Mouse (Mus musculus) forebrain, postnatal 0 days (tissue): ENCODE measurements around the gene Ercc8. TPM values are rescaled to one million over a fixed set of nuclear protein-coding genes. Genes with fewer than 3 reads are reported as not detected.
A peak's percentile ranks its signal among the peaks of the same experiment; 100 is the strongest.

Experiments used
- ATAC-seq: fragments of 200-750 bp; cut with Nextera tagmentation; 2 replicates; pipeline ENCODE4 v1.8.0; 2017; ENCODE audit warnings: mild to moderate bottlenecking, moderate library complexity
- DNase-seq: peaks from one replicate; pipeline ENCODE4 v3.0.0-alpha.2; 2015
- H3K27ac ChIP-seq: fragments of 300-500 bp; sonication (generic); 2 replicates; pipeline ENCODE4 v1.5.1; 2014; ENCODE audit warnings: low read depth, mild to moderate bottlenecking, antibody characterized with exemption, low read length, moderate library complexity, mixed read lengths
- H3K27me3 ChIP-seq: fragments of 300-500 bp; sonication (generic); 2 replicates; pipeline ENCODE4 v1.6.1; 2014; ENCODE audit warnings: mild to moderate bottlenecking, low read length, mixed read lengths; ENCODE audit not compliant: insufficient read depth
- H3K36me3 ChIP-seq: fragments of 300-500 bp; sonication (generic); 2 replicates; pipeline ENCODE4 v1.6.1; 2014; ENCODE audit warnings: mild to moderate bottlenecking, moderate library complexity; ENCODE audit not compliant: insufficient read depth
- H3K4me1 ChIP-seq: fragments of 300-500 bp; sonication (generic); 2 replicates; pipeline ENCODE4 v1.6.1; 2014; ENCODE audit warnings: antibody characterized with exemption; ENCODE audit not compliant: insufficient read depth
- H3K4me2 ChIP-seq: fragments of 300-500 bp; sonication (generic); 2 replicates; pipeline ENCODE4 v1.6.1; 2014; ENCODE audit warnings: low read depth, mild to moderate bottlenecking, moderate library complexity
- H3K4me3 ChIP-seq: fragments of 300-500 bp; sonication (generic); 2 replicates; pipeline ENCODE4 v1.5.1; 2014; ENCODE audit warnings: low read depth, low read length, mixed read lengths
- H3K9ac ChIP-seq: fragments of 300-500 bp; sonication (generic); 2 replicates; pipeline ENCODE4 v1.6.1; 2014; ENCODE audit warnings: mild to moderate bottlenecking
- H3K9me3 ChIP-seq: fragments of 300-500 bp; sonication (generic); 2 replicates; pipeline ENCODE4 v1.6.1; 2016; ENCODE audit warnings: low read length
- CTCF ChIP-seq: sonication (generic); IDR thresholded peaks from 2 replicates; pipeline ENCODE4 v1.5.1; 2016; ENCODE audit warnings: antibody characterized with exemption, control low read depth, low read depth
- WGBS: fragments of 180-500 bp; shearing (Covaris S2); extraction: QIAGEN DNeasy Blood & Tissue Kit; methylation state at CpG from one replicate; pipeline ENCODE4 v1.1.7; 2014; 5-methylcytosine and 5-hydroxymethylcytosine counted together
- polyA plus RNA-seq: library from polyadenylated mRNA; unstranded; fragments of >200 nt; fragmentation: Nextera tagmentation; extraction: Ambion mirVana; gene quantifications from 2 replicates; pipeline ENCODE4 v1.2.1, GENCODE M21; 2015
- total RNA-seq: library from RNA; depleted of rRNA; stranded (reverse); fragments of >200 nt; gene quantifications from 2 replicates; pipeline ENCODE4 v1.2.3, GENCODE M21; 2014; rRNA removed

Gene Ercc8
- total RNA-seq (38.3 and 42.3 TPM in 2 replicates), polyA plus RNA-seq (28.4 and 31.1 TPM in 2 replicates)

DNA sequence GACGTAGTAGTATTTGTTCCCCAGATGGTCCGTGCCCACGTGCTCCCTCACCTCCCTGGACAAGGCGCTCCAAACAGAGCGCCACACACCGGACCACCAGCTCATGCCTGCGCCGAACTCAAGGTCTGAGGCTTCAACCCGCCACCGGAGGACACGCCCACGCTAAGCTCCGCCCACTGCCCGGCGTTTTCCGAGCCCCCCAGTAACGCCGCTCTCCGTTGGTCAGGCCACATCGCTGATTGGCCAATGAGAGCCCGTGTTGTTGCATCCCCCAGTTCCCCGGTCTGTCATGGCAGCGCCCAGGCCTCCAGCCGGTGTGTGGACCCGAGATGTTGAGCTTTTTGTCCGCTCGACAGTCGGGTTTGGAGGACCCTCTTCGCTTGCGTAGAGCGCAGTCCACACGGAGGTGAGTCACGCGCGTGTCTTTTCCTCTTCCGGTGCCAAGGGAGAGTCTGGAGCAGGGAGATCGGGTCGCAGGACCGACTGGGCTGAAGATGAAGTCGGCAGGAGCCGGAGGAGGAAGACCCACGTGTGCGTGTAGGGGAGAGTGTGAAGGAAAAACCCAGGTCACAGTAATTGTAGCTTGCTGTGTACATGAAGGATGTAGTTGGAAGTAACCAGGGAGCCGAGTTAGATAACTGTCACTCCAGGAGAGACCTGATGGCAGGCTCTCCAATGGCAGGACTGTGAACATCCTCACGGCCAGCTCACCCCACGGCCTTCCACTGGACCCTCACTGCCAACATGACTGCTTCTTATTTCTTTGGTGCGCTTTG is at the start of gene Ercc8, which contains the start of gene Ndufaf2:
TSS of gene Ercc8 (plus strand) at position 267 of the 776 bp plus-strand sequence.
TSS of gene Ndufaf2 (minus strand) at position 159 of the 776 bp plus-strand sequence.
- Histone ChIP-seq H3K4me1 (no peaks in the 10 kb centered on the region), H3K4me3 (peak within 1 kb of the TSS; percentile 89), H3K4me2 (peak within 1 kb of the TSS; percentile 92), H3K36me3 (peaks cover 4% of the 10 kb centered on the region), H3K27ac (peak within 1 kb of the TSS; percentile 60), H3K9me3 (no peaks in the 10 kb centered on the region), H3K27me3 (no peaks in the 10 kb centered on the region), H3K9ac (peak within 1 kb of the TSS; percentile 69)
- DNase-seq: peak; percentile 98
- peak; percentile 99 for ATAC-seq
- WGBS: 2% methylated on average over 47 of the region's 47 CpGs
- TF ChIP-seq CTCF: peak; percentile 31; the same call in 1 of the 2 replicates

- no peak for TF ChIP-seq CTCF
- H3K4me1 ChIP-seq: 0 out of 2 replicates have a peak, but pooled peaks cover 3% of the 10 kb centered on the region
- H3K9ac ChIP-seq: no peak overlapping the region
- no peaks in the 10 kb centered on the region for H3K36me3 ChIP-seq
- no peak for DNase-seq
- H3K4me3 ChIP-seq: no peak overlapping the region
- H3K9me3 ChIP-seq: no peaks in the 10 kb centered on the region
- no peak overlapping the region for H3K27ac ChIP-seq
- H3K27me3 ChIP-seq: no peaks in the 10 kb centered on the region
- ATAC-seq: no peak
- 76% methylated on average over 6 of the region's 6 CpGs for WGBS
- H3K4me2 ChIP-seq: no peak overlapping the region
Measured at GRCm38 (mm10) chr13:108110929-108111328, 47.6 kb upstream of the Ercc8 start.

DNA sequence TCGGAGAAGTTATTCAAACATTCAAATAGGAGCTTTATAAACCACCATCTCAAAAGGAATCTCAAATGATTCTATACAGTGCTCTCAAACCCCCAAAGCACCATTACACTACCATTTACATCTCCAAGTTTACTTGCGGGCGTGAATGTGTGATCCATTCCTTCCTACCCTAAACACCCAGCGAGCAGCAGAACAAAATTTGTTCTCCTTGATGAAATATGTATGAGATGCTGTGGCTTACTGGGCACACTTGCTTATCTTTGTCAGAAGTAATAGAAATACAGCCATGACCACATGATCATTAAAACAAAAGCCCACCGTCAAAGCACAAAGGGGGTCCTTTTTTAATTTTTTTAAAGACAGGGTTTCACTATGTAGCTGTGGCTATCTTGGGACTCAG is 45.0 kb upstream of the Ercc8 start:
- H3K27ac ChIP-seq: no peak overlapping the region
- ATAC-seq: no peak
- no peak for TF ChIP-seq CTCF
- H3K4me1 ChIP-seq: 0 out of 2 replicates have a peak, but pooled peaks cover 3% of the 10 kb centered on the region
- no peak overlapping the region for H3K4me2 ChIP-seq
- H3K27me3 ChIP-seq: no peaks in the 10 kb centered on the region
- 63% methylated on average over 5 of the region's 5 CpGs for WGBS
- no peak overlapping the region for H3K4me3 ChIP-seq
- H3K9ac ChIP-seq: no peak overlapping the region
- no peaks in the 10 kb centered on the region for H3K9me3 ChIP-seq
- no peak for DNase-seq
- no peaks in the 10 kb centered on the region for H3K36me3 ChIP-seq

DNA sequence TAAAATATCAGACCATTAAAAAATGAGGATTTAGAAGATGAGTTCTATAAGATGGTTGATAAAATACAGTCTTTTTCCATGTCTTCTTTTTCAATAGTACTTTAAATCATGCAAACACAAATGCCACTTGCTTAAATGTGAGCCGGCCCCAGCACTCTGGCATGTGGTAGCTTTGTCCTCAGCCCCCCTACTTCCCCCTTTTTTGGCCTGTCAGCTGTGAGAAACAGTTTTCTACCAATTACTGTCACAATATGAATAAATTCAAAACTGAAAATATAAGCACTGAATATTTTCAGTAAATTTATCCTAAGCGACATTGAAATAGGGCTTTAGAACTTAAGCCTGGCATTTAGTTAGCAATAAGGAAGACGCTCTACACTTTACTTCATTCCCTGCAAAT is 44.3 kb upstream of the Ercc8 start:
- Histone ChIP-seq H3K36me3 (no peaks in the 10 kb centered on the region), H3K4me2 (no peak overlapping the region), H3K4me3 (no peak overlapping the region), H3K9me3 (no peaks in the 10 kb centered on the region), H3K9ac (no peak overlapping the region), H3K27me3 (no peaks in the 10 kb centered on the region), H3K27ac (no peak overlapping the region), H3K4me1 (0 out of 2 replicates have a peak, but pooled peaks cover 3% of the 10 kb centered on the region)
- ATAC-seq (no peak), DNase-seq (peak; percentile 24)
- no peak for TF ChIP-seq CTCF
- WGBS: 36% methylated on average over 3 of the region's 3 CpGs

- Histone ChIP-seq H3K4me1 (0 out of 2 replicates have a peak, but pooled peaks cover 5% of the 10 kb centered on the region), H3K27ac (no peak overlapping the region), H3K4me3 (no peak overlapping the region), H3K27me3 (no peaks in the 10 kb centered on the region), H3K36me3 (no peaks in the 10 kb centered on the region), H3K9me3 (no peaks in the 10 kb centered on the region), H3K9ac (no peak overlapping the region), H3K4me2 (no peak overlapping the region)
- DNase-seq (no peak), ATAC-seq (no peak)
- TF ChIP-seq CTCF: no peak
Measured at GRCm38 (mm10) chr13:108117654-108118053, 40.9 kb upstream of the Ercc8 start.

- H3K36me3 ChIP-seq: no peaks in the 10 kb centered on the region
- no peak overlapping the region for H3K4me3 ChIP-seq
- H3K9me3 ChIP-seq: no peaks in the 10 kb centered on the region
- no peak overlapping the region for H3K9ac ChIP-seq
- H3K27ac ChIP-seq: no peak overlapping the region
- ATAC-seq (no peak), DNase-seq (no peak)
- H3K4me2 ChIP-seq: no peak overlapping the region
- 0 out of 2 replicates have a peak, but pooled peaks cover 8% of the 10 kb centered on the region for H3K4me1 ChIP-seq
- TF ChIP-seq CTCF: no peak
- H3K27me3 ChIP-seq: no peaks in the 10 kb centered on the region
- WGBS: 85% methylated on average over 1 of the region's 1 CpGs
Measured at GRCm38 (mm10) chr13:108118188-108118587, 40.3 kb upstream of the Ercc8 start.
